Comparison of ENCODE assay signal across 8 mouse cellular contexts in the genomic region with DNA sequence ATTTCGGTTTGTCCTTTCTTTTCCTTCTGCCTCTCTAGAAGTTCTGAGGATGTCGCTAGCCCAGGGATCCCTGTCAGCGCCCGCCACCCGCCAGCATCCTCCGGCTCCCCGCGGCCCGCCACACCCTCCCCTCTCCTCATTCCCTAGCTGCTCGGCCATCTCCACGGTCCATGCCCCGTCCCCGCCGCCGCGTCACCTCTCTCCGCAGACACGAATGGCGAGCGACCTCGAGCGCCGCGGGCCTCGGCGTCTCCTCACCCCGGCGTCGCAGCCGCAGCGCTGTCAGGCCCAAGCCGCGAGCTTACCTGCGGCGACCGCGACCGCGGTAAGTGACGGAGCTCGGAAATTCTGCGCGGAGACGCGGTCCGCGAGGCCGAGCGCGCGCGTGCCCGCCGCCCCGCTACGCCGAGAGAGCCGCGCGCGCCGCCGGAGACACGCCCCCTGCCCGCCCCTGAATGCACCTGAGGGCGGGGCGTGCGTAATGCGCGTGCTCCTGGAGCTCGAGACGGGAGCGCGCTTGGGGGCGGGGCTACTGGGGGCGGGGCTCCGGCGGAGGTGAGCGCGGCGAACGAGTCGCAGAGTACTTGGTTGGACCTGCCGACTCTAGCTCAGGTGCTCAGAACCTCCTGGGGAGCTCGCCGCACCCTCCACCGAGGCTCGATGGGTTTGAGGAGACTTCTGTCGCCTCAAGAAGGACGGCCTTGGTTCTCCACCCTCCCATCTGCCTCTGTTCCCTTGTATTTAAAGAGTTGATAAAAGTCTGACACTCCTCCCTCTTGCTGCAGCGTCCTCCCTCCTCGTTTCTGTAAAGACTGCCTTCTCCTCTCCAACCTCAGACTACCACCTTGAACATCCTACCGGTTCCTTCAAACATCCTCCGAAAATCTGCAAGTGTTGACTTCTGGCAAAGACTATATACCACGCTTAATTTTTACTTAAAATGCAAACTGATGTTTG. TPM values are rescaled to one million over a fixed set of nuclear protein-coding genes. Genes with fewer than 3 reads are reported as not detected.
DNase-seq lines count a peak whose midpoint lies in the region; ATAC-seq and TF ChIP-seq lines count a peak whose summit lies in the region.

A gene (minus strand): TSS at position 428 of the 957 bp plus-strand sequence.

- H3K9ac ChIP-seq in kidney, embryonic 14.5 days (ENCODE audit: low read depth, low read length), result peak within 1 kb of the TSS; percentile 65
- peak within 1 kb of the TSS; percentile 63 for H3K9ac ChIP-seq in limb, embryonic 15.5 days
- peak within 1 kb of the TSS; percentile 91 for H3K9ac ChIP-seq in midbrain, postnatal 0 days (replicated peaks; ENCODE audit: low read length, poor library complexity, severe bottlenecking)

- no peaks in the 10 kb centered on the region for H3K79me3 ChIP-seq in C2C12 (ENCODE audit: low read depth)

- H3K36me3 ChIP-seq in C2C12 (ENCODE audit: control insufficient read depth, insufficient read depth), result no peaks in the 10 kb centered on the region
- H3K36me3 ChIP-seq in heart, embryonic 10.5 days, result no peaks in the 10 kb centered on the region
- H3K36me3 ChIP-seq in kidney, embryonic 14.5 days (ENCODE audit: control insufficient read depth, insufficient read depth, low read length), result no peaks in the 10 kb centered on the region
- no peaks in the 10 kb centered on the region for H3K36me3 ChIP-seq in limb, embryonic 15.5 days
- H3K36me3 ChIP-seq in midbrain, postnatal 0 days (ENCODE audit: insufficient read depth, low read length), result no peaks in the 10 kb centered on the region

- no peak for TF ChIP-seq CTCF in C2C12 (IDR thresholded peaks at IDR 0.05; ENCODE audit: control insufficient read depth, insufficient read depth, insufficient read length)
- TF ChIP-seq CTCF in brain, embryonic 14.5 days (IDR thresholded peaks at IDR 0.05; ENCODE audit: borderline replicate concordance, extremely low read depth, insufficient read depth, insufficient read length), result no peak
- TF ChIP-seq CTCF in midbrain, postnatal 0 days (IDR thresholded peaks at IDR 0.05), result no peak

- 0 out of 2 replicates have a peak, but pooled peaks cover 5% of the 10 kb centered on the region for H3K4me1 ChIP-seq in heart, embryonic 10.5 days
- H3K4me1 ChIP-seq in kidney, embryonic 14.5 days (ENCODE audit: control insufficient read depth, insufficient read depth, low read length), result no peaks in the 10 kb centered on the region
- H3K4me1 ChIP-seq in limb, embryonic 15.5 days, result peaks cover 6% of the 10 kb centered on the region
- no peaks in the 10 kb centered on the region for H3K4me1 ChIP-seq in midbrain, postnatal 0 days (ENCODE audit: insufficient read depth, low read length)

- peak within 1 kb of the TSS; percentile 86 for H3K4me2 ChIP-seq in kidney, embryonic 14.5 days (replicated peaks; ENCODE audit: low read depth, low read length)
- H3K4me2 ChIP-seq in limb, embryonic 15.5 days, result peak within 1 kb of the TSS; percentile 81
- peak within 1 kb of the TSS; percentile 72 for H3K4me2 ChIP-seq in midbrain, postnatal 0 days (ENCODE audit: low read depth, low read length, poor library complexity, severe bottlenecking)

- H3K9me3 ChIP-seq in heart, embryonic 10.5 days, result no peaks in the 10 kb centered on the region
- no peaks in the 10 kb centered on the region for H3K9me3 ChIP-seq in kidney, embryonic 14.5 days (ENCODE audit: control insufficient read depth, low read length)
- no peaks in the 10 kb centered on the region for H3K9me3 ChIP-seq in limb, embryonic 15.5 days
- H3K9me3 ChIP-seq in midbrain, postnatal 0 days (ENCODE audit: low read length), result no peaks in the 10 kb centered on the region

- WGBS in heart, embryonic 10.5 days, result under 1% methylated on average over 95 of the region's 95 CpGs
- under 1% methylated on average over 83 of the region's 95 CpGs for WGBS in kidney, embryonic 14.5 days
- WGBS in limb, embryonic 15.5 days, result under 1% methylated on average over 95 of the region's 95 CpGs
- WGBS in midbrain, postnatal 0 days, result under 1% methylated on average over 84 of the region's 95 CpGs

- peak; percentile 81 for TF ChIP-seq POLR2A in brain, embryonic 14.5 days (IDR thresholded peaks at IDR 0.05; ENCODE audit: borderline replicate concordance, extremely low read depth, insufficient read depth, insufficient read length, poor library complexity, severe bottlenecking)

- peak within 1 kb of the TSS; percentile 85 for H3K27ac ChIP-seq in heart, embryonic 10.5 days
- no peak within 1 kb of the TSS for H3K27ac ChIP-seq in kidney, embryonic 14.5 days (ENCODE audit: low read depth, low read length)
- peak within 1 kb of the TSS; percentile 55; the same call in 1 of the 2 replicates for H3K27ac ChIP-seq in limb, embryonic 15.5 days
- H3K27ac ChIP-seq in midbrain, postnatal 0 days (ENCODE audit: low read depth, low read length), result peak within 1 kb of the TSS; percentile 82

- DNase-seq in brain, embryonic 14.5 days (ENCODE audit: low read depth), result peak; percentile 96
- peak; percentile 82 for DNase-seq in heart, embryonic 10.5 days (ENCODE audit: low spot score)
- DNase-seq in midbrain, postnatal 0 days (ENCODE audit: low spot score), result peak; percentile 94
- DNase-seq in spleen, postnatal 14 days (ENCODE audit: low spot score in 2 of 2), result peak; percentile 66 to 77

- peak; percentile 79 for ATAC-seq in erythroblast, adult 5-6 weeks (replicated peaks; ENCODE audit: low FRiP score, poor library complexity, severe bottlenecking)
- ATAC-seq in kidney, embryonic 14.5 days (ENCODE audit: low FRiP score, low TSS enrichment), result peak; percentile 95
- ATAC-seq in limb, embryonic 15.5 days (ENCODE audit: insufficient number of reproducible peaks, low FRiP score, low TSS enrichment, low read depth), result peak; percentile 86
- ATAC-seq in midbrain, postnatal 0 days (ENCODE audit: low FRiP score), result peak; percentile 89

- H3K79me2 ChIP-seq in C2C12 (ENCODE audit: control insufficient read depth, insufficient read depth), result no peaks in the 10 kb centered on the region

- H3K27me3 ChIP-seq in C2C12 (ENCODE audit: control insufficient read depth, insufficient read depth, insufficient read length), result no peaks in the 10 kb centered on the region
- peaks cover 15% of the 10 kb centered on the region for H3K27me3 ChIP-seq in heart, embryonic 10.5 days (ENCODE audit: insufficient read depth, poor library complexity, severe bottlenecking)
- H3K27me3 ChIP-seq in kidney, embryonic 14.5 days (ENCODE audit: control insufficient read depth, insufficient read depth, low read length), result no peaks in the 10 kb centered on the region; the same call in 1 of the 2 replicates
- H3K27me3 ChIP-seq in limb, embryonic 15.5 days, result peaks cover 4% of the 10 kb centered on the region; the same call in 1 of the 2 replicates
- no peaks in the 10 kb centered on the region for H3K27me3 ChIP-seq in midbrain, postnatal 0 days (ENCODE audit: insufficient read depth, low read length)

- H3ac ChIP-seq in C2C12 (ENCODE audit: control insufficient read depth, insufficient read length, low read depth), result peak within 1 kb of the TSS; percentile 95

- peak within 1 kb of the TSS; percentile 65 for H3K4me3 ChIP-seq in C2C12 (ENCODE audit: insufficient read depth, poor library complexity, severe bottlenecking)
- peak within 1 kb of the TSS; percentile 94 for H3K4me3 ChIP-seq in heart, embryonic 10.5 days
- H3K4me3 ChIP-seq in kidney, embryonic 14.5 days (ENCODE audit: low read length), result peak within 1 kb of the TSS; percentile 83
- peak within 1 kb of the TSS; percentile 64 for H3K4me3 ChIP-seq in limb, embryonic 15.5 days
- H3K4me3 ChIP-seq in midbrain, postnatal 0 days (ENCODE audit: low read depth, low read length), result peak within 1 kb of the TSS; percentile 86

TF ChIP-seq in C2C12, 6 proteins besides CTCF, POLR2A, EP300 and RAD21:
- TF ChIP-seq MAX (IDR thresholded peaks at IDR 0.05) (peak; percentile 30), CEBPB (IDR thresholded peaks at IDR 0.05; ENCODE audit: low read depth) (no peak), MYOD1 (IDR thresholded peaks at IDR 0.05; ENCODE audit: control insufficient read depth, insufficient read length, low read depth) (no peak)

RNA-seq across cellular contexts. Expression of the gene that starts here (rescaled TPM):
- 0.99 TPM for polyA plus RNA-seq in C2C12 (2012; fragmentation: generic; extraction: Trizol)
- 4.6 and 6.5 TPM in 2 replicates for polyA plus RNA-seq in brain, embryonic 14.5 days (2012; rRNA removed)
- 0.42 TPM in 1 of 2 replicates, not detected in the other for total RNA-seq in erythroblast, adult 5-6 weeks (2015; ENCODE audit: low replicate concordance)
- 0.28 TPM in 1 of 2 replicates, not detected in the other for total RNA-seq in erythroblast, adult 5-6 weeks (2017; ENCODE audit: low replicate concordance)
- polyA plus RNA-seq in heart, embryonic 10.5 days (2016; fragmentation: Nextera tagmentation; extraction: Ambion mirVana), result 1.8 and 2.4 TPM in 2 replicates
- 5.6 and 6.9 TPM in 2 replicates for polyA plus RNA-seq in kidney, embryonic 14.5 days (2014; fragmentation: Nextera tagmentation; extraction: Ambion mirVana)
- 6.1 and 7.9 TPM in 2 replicates for polyA plus RNA-seq in limb, embryonic 15.5 days (2015; fragmentation: Nextera tagmentation; extraction: Ambion mirVana)
- total RNA-seq in midbrain, postnatal 0 days (2014; rRNA removed), result 23.0 and 38.6 TPM in 2 replicates
- polyA plus RNA-seq in midbrain, postnatal 0 days (2015; fragmentation: Nextera tagmentation; extraction: Ambion mirVana), result 10.1 and 13.7 TPM in 2 replicates

Comparison
In these comparisons a context has a peak if more than half of its experiments do, and no peak if none do; other contexts are left out.
1. RNA of the gene that starts here (total RNA-seq): 23.0 to 38.6 TPM in midbrain, postnatal 0 days; 0.28 to 0.42 TPM in erythroblast, adult 5-6 weeks; every median in the first group is over 10 times any median in the second.
2. Peak in ATAC-seq in erythroblast, adult 5-6 weeks; RNA of the gene not detected or under 1 TPM.
3. Peak in every context shown above with its lines, with median percentiles within 50 percentile points of each other: H3K4me3 ChIP-seq, DNase-seq, ATAC-seq, H3K4me2 ChIP-seq and H3K9ac ChIP-seq.